ENCODE assay signal across 10 mouse cellular contexts in the genomic region with DNA sequence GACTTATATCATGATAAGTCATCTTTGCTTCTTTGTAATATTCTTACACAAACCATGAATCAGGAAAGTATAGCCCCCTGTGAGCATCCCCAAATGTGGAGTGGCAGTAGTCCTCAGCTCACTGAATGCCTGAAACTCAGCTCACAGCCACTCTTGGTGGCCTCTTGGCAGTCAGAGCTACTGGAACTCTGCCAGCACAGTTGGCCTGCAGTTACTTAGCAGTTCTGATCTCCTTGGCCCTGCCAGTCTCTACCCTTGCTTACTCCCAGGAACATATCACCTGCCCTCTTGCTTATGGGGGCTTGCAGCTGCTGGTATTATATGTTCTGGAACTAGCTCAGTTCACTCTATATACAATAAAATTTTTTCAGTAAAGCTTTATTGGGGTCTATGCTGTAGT.
DNase-seq lines count a peak whose midpoint lies in the region; ATAC-seq and TF ChIP-seq lines count a peak whose summit lies in the region.
"Had no signal": no experiment of that assay in that cellular context is flagged by ENCODE, and none has a peak within 500 bp of the region (broad histone marks: within the 10 kb centered on the region; RNA-seq: fewer than 3 reads in every experiment).

No protein-coding gene starts in this region.

- peak; percentile 36; the same call in 1 of the 2 replicates for ATAC-seq in forebrain, postnatal 0 days
- no peak for ATAC-seq in forebrain, embryonic 15.5 days (replicated peaks)
- ATAC-seq in midbrain, embryonic 14.5 days (ENCODE audit: low FRiP score, low TSS enrichment), result no peak
- no peak for ATAC-seq in midbrain, embryonic 11.5 days (ENCODE audit: low FRiP score)
- ATAC-seq: liver, postnatal 0 days had no signal

- no peaks in the 10 kb centered on the region for H3K36me3 ChIP-seq in forebrain, postnatal 0 days (ENCODE audit: insufficient read depth)
- no peaks in the 10 kb centered on the region for H3K36me3 ChIP-seq in forebrain, embryonic 15.5 days
- no peaks in the 10 kb centered on the region for H3K36me3 ChIP-seq in midbrain, embryonic 14.5 days (ENCODE audit: control insufficient read depth, insufficient read depth, low read length)
- H3K36me3 ChIP-seq in midbrain, embryonic 11.5 days (ENCODE audit: control insufficient read depth, insufficient read depth, low read length), result no peaks in the 10 kb centered on the region

- TF ChIP-seq CTCF in forebrain, postnatal 0 days (IDR thresholded peaks at IDR 0.05; ENCODE audit: low read depth), result no peak

- no peaks in the 10 kb centered on the region for H3K9me3 ChIP-seq in forebrain, postnatal 0 days (ENCODE audit: low read length)
- no peaks in the 10 kb centered on the region for H3K9me3 ChIP-seq in forebrain, embryonic 15.5 days
- H3K9me3 ChIP-seq in midbrain, embryonic 14.5 days (ENCODE audit: control insufficient read depth, low read length), result no peaks in the 10 kb centered on the region
- H3K9me3 ChIP-seq in midbrain, embryonic 11.5 days (ENCODE audit: control insufficient read depth, low read length), result no peaks in the 10 kb centered on the region

- H3K27ac ChIP-seq in forebrain, postnatal 0 days (ENCODE audit: low read depth, low read length), result no peak overlapping the region
- H3K27ac ChIP-seq in forebrain, embryonic 15.5 days (replicated peaks), result no peak overlapping the region
- H3K27ac ChIP-seq in midbrain, embryonic 14.5 days (replicated peaks; ENCODE audit: low read depth, low read length), result no peak overlapping the region
- no peak overlapping the region for H3K27ac ChIP-seq in midbrain, embryonic 11.5 days (ENCODE audit: low read depth, low read length)
- H3K27ac ChIP-seq: layer of hippocampus, adult 2 months had no signal

- no peaks in the 10 kb centered on the region for H3K4me1 ChIP-seq in forebrain, postnatal 0 days (ENCODE audit: insufficient read depth)
- H3K4me1 ChIP-seq in forebrain, embryonic 15.5 days, result no peaks in the 10 kb centered on the region
- H3K4me1 ChIP-seq in midbrain, embryonic 14.5 days (ENCODE audit: control insufficient read depth, insufficient read depth, low read length), result no peaks in the 10 kb centered on the region
- no peaks in the 10 kb centered on the region for H3K4me1 ChIP-seq in midbrain, embryonic 11.5 days (ENCODE audit: control insufficient read depth, insufficient read depth, low read length)

- no peaks in the 10 kb centered on the region for H3K27me3 ChIP-seq in forebrain, postnatal 0 days (ENCODE audit: insufficient read depth, low read length)
- no peaks in the 10 kb centered on the region for H3K27me3 ChIP-seq in forebrain, embryonic 15.5 days
- H3K27me3 ChIP-seq in midbrain, embryonic 14.5 days (ENCODE audit: control insufficient read depth, insufficient read depth, low read length), result no peaks in the 10 kb centered on the region
- H3K27me3 ChIP-seq in midbrain, embryonic 11.5 days (ENCODE audit: control insufficient read depth, insufficient read depth, low read length), result no peaks in the 10 kb centered on the region

- no peak overlapping the region for H3K4me2 ChIP-seq in forebrain, postnatal 0 days (ENCODE audit: low read depth)
- H3K4me2 ChIP-seq in forebrain, embryonic 15.5 days (replicated peaks), result no peak overlapping the region
- H3K4me2 ChIP-seq in midbrain, embryonic 14.5 days (ENCODE audit: low read length), result no peak overlapping the region
- H3K4me2 ChIP-seq in midbrain, embryonic 11.5 days, result no peak overlapping the region

- peak; percentile 51 for DNase-seq in forebrain, postnatal 0 days
- peak; percentile 62 for DNase-seq in midbrain, embryonic 14.5 days
- no peak for DNase-seq in midbrain, embryonic 11.5 days (ENCODE audit: low spot score, missing footprints)
- DNase-seq in heart, adult 8-10 months (ENCODE audit: low spot score), result peak; percentile 25
- DNase-seq in lung, postnatal 14 days, result peak; percentile 22
- no peak for DNase-seq in thymus, postnatal 25 days
- no peak for DNase-seq in layer of hippocampus, postnatal 25 days (ENCODE audit: extremely low spot score in 1 of 2, low spot score in 1 of 2)
- DNase-seq: liver, postnatal 0 days had no signal

- H3K4me3 ChIP-seq in forebrain, postnatal 0 days (ENCODE audit: low read depth, low read length), result no peak overlapping the region
- no peak overlapping the region for H3K4me3 ChIP-seq in forebrain, embryonic 15.5 days
- H3K4me3 ChIP-seq in midbrain, embryonic 14.5 days (replicated peaks; ENCODE audit: low read depth, low read length), result no peak overlapping the region
- H3K4me3 ChIP-seq in midbrain, embryonic 11.5 days (ENCODE audit: low read depth, low read length), result no peak overlapping the region
- H3K4me3 ChIP-seq: layer of hippocampus, adult 2 months had no signal

- no peak overlapping the region for H3K9ac ChIP-seq in forebrain, postnatal 0 days
- H3K9ac ChIP-seq in forebrain, embryonic 15.5 days (replicated peaks), result no peak overlapping the region
- H3K9ac ChIP-seq in midbrain, embryonic 14.5 days (replicated peaks; ENCODE audit: low read length), result no peak overlapping the region
- no peak overlapping the region for H3K9ac ChIP-seq in midbrain, embryonic 11.5 days (ENCODE audit: low read length)
- H3K9ac ChIP-seq: liver, postnatal 0 days had no signal

Comparison
In these comparisons a context has a peak if more than half of its experiments do, and no peak if none do; other contexts are left out.
1. DNase-seq: peak in forebrain, postnatal 0 days (single experiment), midbrain, embryonic 14.5 days (single experiment), heart, adult 8-10 months (single experiment) and lung, postnatal 14 days (single experiment); none in midbrain, embryonic 11.5 days (single experiment), thymus, postnatal 25 days (single experiment) and layer of hippocampus, postnatal 25 days (0 of 2).